Mouse (Mus musculus) ES-Bruce4 (cell line): ENCODE measurements around the gene Zfp617. TPM values are rescaled to one million over a fixed set of nuclear protein-coding genes. Genes with fewer than 3 reads are reported as not detected.
"Not testable (repeated sequence)": the region's sequence is repeated elsewhere in the genome, so short reads cannot be mapped to it uniquely, and the experiment has no call there.

Experiments used
- H3K27ac ChIP-seq: 2 replicates; pipeline ENCODE4 v1.5.1; 2012; ENCODE audit warnings: low read length, inconsistent platforms; ENCODE audit not compliant: insufficient read depth
- H3K27me3 ChIP-seq: 2 replicates; pipeline ENCODE4 v1.6.1; 2012; ENCODE audit warnings: mild to moderate bottlenecking, low read length, inconsistent platforms; ENCODE audit not compliant: control insufficient read depth, poor library complexity, insufficient read depth, severe bottlenecking
- H3K36me3 ChIP-seq: 2 replicates; pipeline ENCODE4 v1.6.1; 2012; ENCODE audit warnings: inconsistent platforms, mild to moderate bottlenecking, low read length, moderate library complexity; ENCODE audit not compliant: control insufficient read depth, poor library complexity, insufficient read depth, severe bottlenecking
- H3K4me1 ChIP-seq: one replicate; pipeline ENCODE4 v1.8.1; 2011; ENCODE audit warnings: low read length; ENCODE audit not compliant: control insufficient read depth, insufficient read depth
- H3K4me3 ChIP-seq: 2 replicates; pipeline ENCODE4 v1.5.1; 2011; ENCODE audit warnings: low read depth, mild to moderate bottlenecking, low read length
- H3K9ac ChIP-seq: 2 replicates; pipeline ENCODE4 v1.6.1; 2012; ENCODE audit warnings: low read depth, mild to moderate bottlenecking, inconsistent platforms; ENCODE audit not compliant: poor library complexity, severe bottlenecking
- H3K9me3 ChIP-seq: replicated peaks from 2 replicates; pipeline ENCODE4 v1.6.1; 2012; ENCODE audit warnings: mild to moderate bottlenecking, low read length, inconsistent platforms; ENCODE audit not compliant: control insufficient read depth, poor library complexity, insufficient read depth, severe bottlenecking
- CTCF ChIP-seq: IDR thresholded peaks from one replicate; pipeline ENCODE4 v1.8.1; 2011; ENCODE audit warnings: low read depth, low read length
- EP300 ChIP-seq: IDR thresholded peaks from 2 replicates; pipeline ENCODE4 v1.6.1; 2011; ENCODE audit warnings: low read depth, low read length; ENCODE audit not compliant: insufficient read depth
- POLR2A ChIP-seq: IDR thresholded peaks from one replicate; pipeline ENCODE4 v1.8.1; 2011; ENCODE audit warnings: low read length; ENCODE audit not compliant: insufficient read depth
- polyA plus RNA-seq: library from polyadenylated mRNA; stranded (reverse); fragments of >200 nt; gene quantifications from 2 replicates; pipeline ENCODE4 v1.2.4, GENCODE M21; 2011; ENCODE audit warnings: low read depth; ENCODE audit not compliant: missing spikeins, insufficient read depth, insufficient read length

Zfp617 gene
- polyA plus RNA-seq, 1 experiment, result 21.9 TPM

GRCm38 (mm10) chr8:71951436-71952161 lies 43.2 kb downstream of the Zfp617 start:
- Histone ChIP-seq H3K27me3 (no peaks in the 10 kb centered on the region), H3K4me3 (peak overlapping the region; percentile 91), H3K36me3 (peaks cover 20% of the 10 kb centered on the region), H3K4me1 (peaks cover 2% of the 10 kb centered on the region), H3K27ac (peak overlapping the region; percentile 45), H3K9ac (peak overlapping the region; percentile 76), H3K9me3 (peaks cover 31% of the 10 kb centered on the region)
- TF ChIP-seq CTCF (no peak), EP300 (no peak), POLR2A (no peak)

GRCm38 (mm10) chr8:71952489-71952888 lies 44.1 kb downstream of the Zfp617 start:
- TF ChIP-seq EP300 (no peak), POLR2A (no peak), CTCF (no peak)
- peaks cover 2% of the 10 kb centered on the region for H3K4me1 ChIP-seq
- H3K27me3 ChIP-seq, result no peaks in the 10 kb centered on the region
- H3K36me3 ChIP-seq, result peaks cover 20% of the 10 kb centered on the region
- H3K4me3 ChIP-seq, result no peak overlapping the region
- peak overlapping the region; percentile 45 for H3K27ac ChIP-seq
- H3K9me3 ChIP-seq, result peaks cover 36% of the 10 kb centered on the region
- peak overlapping the region; percentile 76 for H3K9ac ChIP-seq

GRCm38 (mm10) chr8:71952961-71953700 lies 44.7 kb downstream of the Zfp617 start:
- H3K9ac ChIP-seq, result peak overlapping the region; percentile 76; the same call in 1 of the 2 replicates
- peak overlapping the region; percentile 45 for H3K27ac ChIP-seq
- peaks cover 23% of the 10 kb centered on the region for H3K36me3 ChIP-seq
- H3K4me1 ChIP-seq, H3K27me3 ChIP-seq, H3K4me3 ChIP-seq: not testable (repeated sequence)
- TF ChIP-seq EP300, result 0 out of 2 replicates have a peak, but pooled peaks have one; percentile 27
- H3K9me3 ChIP-seq, result peaks cover 41% of the 10 kb centered on the region

GRCm38 (mm10) chr8:71954666-71955065 lies 46.2 kb downstream of the Zfp617 start:
- H3K4me3 ChIP-seq, result no peak overlapping the region
- H3K27me3 ChIP-seq, result no peaks in the 10 kb centered on the region
- TF ChIP-seq EP300, result no peak
- no peak for TF ChIP-seq CTCF
- no peak for TF ChIP-seq POLR2A
- H3K36me3 ChIP-seq, result peaks cover 26% of the 10 kb centered on the region
- H3K9me3 ChIP-seq, result peaks cover 44% of the 10 kb centered on the region
- no peak overlapping the region for H3K9ac ChIP-seq
- no peak overlapping the region for H3K27ac ChIP-seq
- peaks cover 2% of the 10 kb centered on the region for H3K4me1 ChIP-seq

GRCm38 (mm10) chr8:71960483-71960882 lies 52.0 kb downstream of the Zfp617 start:
- Histone ChIP-seq H3K9ac (no peak overlapping the region), H3K9me3 (peaks cover 23% of the 10 kb centered on the region), H3K4me3 (no peak overlapping the region), H3K4me1 (no peaks in the 10 kb centered on the region), H3K27me3 (no peaks in the 10 kb centered on the region), H3K36me3 (peaks cover 36% of the 10 kb centered on the region), H3K27ac (no peak overlapping the region; the same call in 1 of the 2 replicates)
- TF ChIP-seq POLR2A (no peak), EP300 (no peak), CTCF (no peak)

- peaks cover 49% of the 10 kb centered on the region for H3K36me3 ChIP-seq
- no peak overlapping the region for H3K4me3 ChIP-seq
- H3K27ac ChIP-seq, result no peak overlapping the region
- no peaks in the 10 kb centered on the region for H3K4me1 ChIP-seq
- TF ChIP-seq POLR2A (no peak), EP300 (no peak), CTCF (no peak)
- H3K9ac ChIP-seq, result no peak overlapping the region
- H3K27me3 ChIP-seq, result no peaks in the 10 kb centered on the region
- H3K9me3 ChIP-seq, result peaks cover 36% of the 10 kb centered on the region
Observed at GRCm38 (mm10) chr8:71961796-71962195, 53.4 kb downstream of the Zfp617 start.
